Mouse (Mus musculus): ENCODE results near the gene Mtmr12.

DNA sequence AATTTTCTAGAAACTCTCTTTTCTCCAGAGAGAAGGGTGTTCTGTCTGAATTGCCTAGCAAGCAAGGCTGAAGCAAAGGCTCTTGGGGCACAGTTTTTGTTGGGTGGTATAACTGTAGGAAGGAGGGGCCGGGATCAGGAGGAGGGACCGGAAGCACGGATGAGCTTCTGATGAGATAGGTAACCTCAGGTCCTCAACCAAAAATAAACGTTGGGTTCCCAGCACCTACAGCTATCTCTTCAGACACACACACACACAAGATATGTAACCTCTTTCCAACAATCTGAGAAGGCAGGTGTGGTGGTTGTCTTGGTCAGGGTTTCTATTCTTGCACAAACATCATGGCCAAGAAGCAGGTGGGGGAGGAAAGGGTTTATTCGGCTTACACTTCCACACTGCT is 112.5 kb downstream of the Mtmr12 start:
- TF ChIP-seq POLR2A (IDR thresholded peaks at IDR 0.05; ENCODE audit: low read depth, low read length) (no peak), CTCF (IDR thresholded peaks at IDR 0.05; ENCODE audit: extremely low read depth, insufficient read length, insufficient replicate concordance, low read depth, low read length) (no peak)
